Mouse (Mus musculus) megakaryocyte, embryonic 14.5 days (primary cell): Measurements from ENCODE around the gene Ccdc191.

Experiments
- FLI1 ChIP-seq: IDR thresholded peaks from 2 replicates; pipeline ENCODE4 v1.6.1; 2012; ENCODE audit warnings: low read length, inconsistent platforms, mixed read lengths
- GATA1 ChIP-seq: IDR thresholded peaks from 3 replicates; pipeline ENCODE4 v1.6.1; 2012; ENCODE audit warnings: mixed read lengths, low read length, inconsistent platforms, borderline replicate concordance

DNA sequence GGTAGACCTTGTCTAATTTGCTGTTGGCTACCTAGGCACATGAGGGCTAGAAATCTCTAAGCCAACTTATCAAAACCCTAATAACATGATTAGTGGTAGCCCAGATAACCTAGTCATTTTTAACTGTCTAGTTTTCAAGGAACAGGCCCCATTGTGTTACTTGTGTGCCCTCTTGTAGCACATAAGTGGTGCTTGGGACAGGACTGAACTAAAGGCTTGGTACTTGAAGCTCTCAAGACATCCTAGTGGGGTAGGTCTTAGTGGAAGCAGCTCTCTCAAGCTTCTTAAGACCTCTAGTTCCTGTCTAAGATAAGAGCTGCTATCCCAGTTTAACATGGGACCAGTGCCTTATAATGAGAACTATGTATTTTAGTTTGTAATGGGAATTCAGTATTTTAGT lies 41.0 kb downstream of the Ccdc191 start:
- TF ChIP-seq GATA1 (no peak), FLI1 (no peak)
